Mouse (Mus musculus) limb, embryonic 15.5 days (tissue): ENCODE results near the gene Dmtf1. TPM values are rescaled to one million over a fixed set of nuclear protein-coding genes. Genes with fewer than 3 reads are reported as not detected.

ENCODE experiments used
- ATAC-seq: fragments of 200-750 bp; cut with Nextera tagmentation; 2 replicates; pipeline ENCODE4 v1.8.0; 2017; ENCODE audit warnings: low read depth, moderate TSS enrichment; ENCODE audit not compliant: insufficient number of reproducible peaks, low FRiP score, low TSS enrichment
- H3K27ac ChIP-seq: fragments of 300-500 bp; sonication (generic); 2 replicates; pipeline ENCODE4 v1.5.1; 2015; ENCODE audit warnings: moderate library complexity, mild to moderate bottlenecking, inconsistent platforms
- H3K27me3 ChIP-seq: fragments of 300-500 bp; sonication (generic); 2 replicates; pipeline ENCODE4 v1.6.1; 2015; ENCODE audit warnings: inconsistent platforms
- H3K36me3 ChIP-seq: fragments of 300-500 bp; sonication (generic); 2 replicates; pipeline ENCODE4 v1.6.1; 2015; ENCODE audit warnings: inconsistent platforms
- H3K4me1 ChIP-seq: fragments of 300-500 bp; sonication (generic); 2 replicates; pipeline ENCODE4 v1.6.1; 2015; ENCODE audit warnings: inconsistent platforms
- H3K4me2 ChIP-seq: fragments of 300-500 bp; sonication (generic); 2 replicates; pipeline ENCODE4 v1.6.1; 2015; ENCODE audit warnings: mild to moderate bottlenecking, inconsistent platforms
- H3K4me3 ChIP-seq: fragments of 300-500 bp; sonication (generic); 2 replicates; pipeline ENCODE4 v1.5.1; 2015; ENCODE audit warnings: mild to moderate bottlenecking, inconsistent platforms
- H3K9ac ChIP-seq: fragments of 300-500 bp; sonication (generic); 2 replicates; pipeline ENCODE4 v1.6.1; 2015; ENCODE audit warnings: inconsistent platforms
- H3K9me3 ChIP-seq: fragments of 300-500 bp; sonication (generic); 2 replicates; pipeline ENCODE4 v1.6.1; 2016; ENCODE audit warnings: inconsistent platforms
- WGBS: fragments of 180-500 bp; shearing (Covaris S2); methylation state at CpG from one replicate; pipeline ENCODE4 v1.1.7; 2015; 5-methylcytosine and 5-hydroxymethylcytosine counted together
- polyA plus RNA-seq: library from polyadenylated mRNA; unstranded; fragments of >200 nt; fragmentation: Nextera tagmentation; extraction: Ambion mirVana; gene quantifications from 2 replicates; pipeline ENCODE4 v1.2.1, GENCODE M21; 2015

Dmtf1 gene
- polyA plus RNA-seq, 1 experiment from 2014 or later = 51.3 TPM

DNA sequence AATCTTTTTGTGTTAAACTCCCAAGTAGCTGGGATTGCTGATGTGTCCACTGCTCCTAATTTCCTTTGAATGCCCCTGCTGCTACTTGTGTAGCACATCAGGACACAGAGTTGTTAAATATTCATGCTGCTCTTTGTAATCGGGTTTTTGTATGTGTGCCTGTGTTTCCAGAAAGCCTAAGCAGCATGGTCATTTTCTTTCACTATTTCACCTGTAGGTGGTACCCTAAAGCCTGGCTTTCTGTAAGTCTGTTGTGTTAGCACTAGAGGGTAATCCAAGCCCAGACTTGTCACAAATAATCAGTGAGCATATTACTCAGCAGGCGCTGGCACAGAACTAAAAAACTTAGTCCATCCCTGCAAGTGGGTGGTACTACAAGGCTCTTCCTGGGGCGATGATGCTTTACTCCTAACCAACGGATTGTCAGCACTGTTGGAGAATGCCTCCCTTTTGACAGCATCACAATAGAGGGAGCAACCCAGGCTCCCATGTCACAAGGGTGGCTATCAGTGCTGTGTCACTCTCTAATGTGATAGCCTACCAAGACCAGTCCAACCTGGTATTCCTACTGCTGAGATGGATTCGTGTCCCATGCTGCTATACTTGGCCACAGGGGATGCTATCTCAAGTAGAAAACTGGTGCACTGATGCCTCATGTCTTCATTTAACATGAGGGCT lies 88.3 kb downstream of the Dmtf1 start:
- Histone ChIP-seq H3K9ac (no peak overlapping the region), H3K4me1 (no peaks in the 10 kb centered on the region), H3K9me3 (no peaks in the 10 kb centered on the region; the same call in 1 of the 2 replicates), H3K27ac (no peak overlapping the region), H3K36me3 (no peaks in the 10 kb centered on the region), H3K27me3 (no peaks in the 10 kb centered on the region), H3K4me2 (no peak overlapping the region), H3K4me3 (no peak overlapping the region)
- 53% methylated on average over 5 of the region's 5 CpGs for WGBS
- ATAC-seq = no peak

- no peak overlapping the region for H3K27ac ChIP-seq
- no peaks in the 10 kb centered on the region for H3K36me3 ChIP-seq
- H3K4me3 ChIP-seq = no peak overlapping the region
- no peak overlapping the region for H3K4me2 ChIP-seq
- no peak overlapping the region for H3K9ac ChIP-seq
- no peaks in the 10 kb centered on the region for H3K4me1 ChIP-seq
- no peaks in the 10 kb centered on the region for H3K27me3 ChIP-seq
- ATAC-seq = no peak
- H3K9me3 ChIP-seq = no peaks in the 10 kb centered on the region; the same call in 1 of the 2 replicates
- WGBS = 83% methylated on average over 3 of the region's 3 CpGs
Observed at GRCm38 (mm10) chr5:9071360-9071759, 90.2 kb downstream of the Dmtf1 start.

DNA sequence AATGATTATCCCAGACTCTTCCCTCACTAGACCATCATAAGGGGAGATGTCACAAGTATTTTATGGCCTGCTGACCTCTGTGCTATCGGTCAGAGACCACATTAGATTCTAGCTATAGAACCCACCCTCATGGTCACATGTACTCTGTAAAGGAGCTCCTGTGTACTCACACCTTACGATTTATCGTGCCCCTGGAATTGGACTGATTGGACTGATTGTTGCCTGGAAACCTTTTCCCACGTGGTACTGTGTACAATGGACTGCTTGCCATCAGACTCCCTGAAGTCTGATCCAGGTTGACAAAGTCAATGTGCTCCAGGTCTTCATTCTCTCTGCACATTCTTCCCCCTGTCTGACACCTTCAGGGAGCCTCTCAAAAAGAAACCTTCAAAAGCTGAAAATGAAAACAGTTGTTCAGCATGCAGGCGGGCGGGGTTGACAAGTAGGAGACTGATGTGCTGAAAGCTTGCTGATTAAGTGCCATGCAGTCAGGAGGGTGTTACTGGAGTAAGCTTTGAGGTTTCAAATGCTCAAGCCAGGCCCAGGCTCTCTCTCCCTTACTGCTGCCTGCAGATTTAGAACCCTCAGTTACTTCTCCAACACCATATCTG lies 91.9 kb downstream of the Dmtf1 start:
- H3K9me3 ChIP-seq = no peaks in the 10 kb centered on the region; the same call in 1 of the 2 replicates
- no peaks in the 10 kb centered on the region for H3K4me1 ChIP-seq
- H3K36me3 ChIP-seq = no peaks in the 10 kb centered on the region
- H3K27me3 ChIP-seq = no peaks in the 10 kb centered on the region
- H3K4me2 ChIP-seq = no peak overlapping the region
- 57% methylated on average over 6 of the region's 6 CpGs for WGBS
- H3K9ac ChIP-seq = no peak overlapping the region
- no peak for ATAC-seq
- no peak overlapping the region for H3K27ac ChIP-seq
- no peak overlapping the region for H3K4me3 ChIP-seq

- Histone ChIP-seq H3K4me2 (no peak overlapping the region), H3K4me3 (no peak overlapping the region), H3K9ac (no peak overlapping the region), H3K9me3 (no peaks in the 10 kb centered on the region; the same call in 1 of the 2 replicates), H3K36me3 (no peaks in the 10 kb centered on the region), H3K27me3 (no peaks in the 10 kb centered on the region), H3K27ac (no peak overlapping the region), H3K4me1 (no peaks in the 10 kb centered on the region)
- whole genome bisulfite sequencing = 51% methylated on average over 2 of the region's 2 CpGs
- no peak for ATAC-seq
Observed at GRCm38 (mm10) chr5:9068886-9069285, 92.7 kb downstream of the Dmtf1 start.

Other genes with a start within 250 kb of the Dmtf1 start
- 38.8 and 38.9 TPM in 2 replicates for gene Crot, start 164.5 kb downstream of the Dmtf1 start, polyA plus RNA-seq
- 9.8 and 12.8 TPM in 2 replicates for gene Tmem243, start 61.1 kb downstream of the Dmtf1 start, polyA plus RNA-seq
- gene 9330182L06Rik, start 104.3 kb upstream of the Dmtf1 start, polyA plus RNA-seq = 2.8 and 2.9 TPM in 2 replicates